Mouse (Mus musculus) CH12.LX (cell line): ENCODE data around the gene Haus3. TPM values are rescaled to one million over a fixed set of nuclear protein-coding genes. Genes with fewer than 3 reads are reported as not detected.

Source experiments
- DNase-seq: peaks from one replicate; pipeline ENCODE4 v3.0.0-alpha.2; 2013; ENCODE audit errors: extremely low read depth
- H3K27ac ChIP-seq: 2 replicates; pipeline ENCODE4 v1.5.1; 2012; ENCODE audit warnings: low read depth, mild to moderate bottlenecking, control low read depth, moderate library complexity; ENCODE audit not compliant: insufficient read depth
- H3K27me3 ChIP-seq: replicated peaks from 2 replicates; pipeline ENCODE3; 2012; ENCODE audit warnings: inconsistent platforms
- H3K36me3 ChIP-seq, 2 experiments: replicated peaks in 1 of 2; 2 replicates each; pipeline versions ENCODE3 to v1.6.1; 2012; ENCODE audit warnings: inconsistent platforms in 1 of 2, low read length in 1 of 2, mild to moderate bottlenecking in 1 of 2, mixed read lengths in 1 of 2, moderate library complexity in 1 of 2; ENCODE audit not compliant: control insufficient read depth in 1 of 2, insufficient read depth in 1 of 2
- H3K4me1 ChIP-seq, 2 experiments: 2 replicates each; pipeline ENCODE4 v1.6.1; 2012; ENCODE audit warnings: inconsistent platforms in 1 of 2, moderate library complexity in 1 of 2; ENCODE audit not compliant: insufficient read depth in 2 of 2, control insufficient read depth in 1 of 2
- H3K4me2 ChIP-seq: 2 replicates; pipeline ENCODE4 v1.6.1; 2012; ENCODE audit warnings: low read depth, mild to moderate bottlenecking, control low read depth; ENCODE audit not compliant: poor library complexity, insufficient read depth, severe bottlenecking
- H3K4me3 ChIP-seq, 3 experiments: fragments of 150-350 bp in 1 of 3; sonication (generic) in 1 of 3; replicated peaks in 1 of 3; 2 replicates each; pipeline versions ENCODE3 to v1.5.1; 2011 to 2012; ENCODE audit warnings: low read depth in 2 of 3, low read length in 2 of 3, mild to moderate bottlenecking in 2 of 3, moderate library complexity in 2 of 3, control low read depth in 1 of 3, improper control_type of control experiment in 1 of 3, inconsistent platforms in 1 of 3, mixed read lengths in 1 of 3; ENCODE audit not compliant: poor library complexity in 1 of 3
- H3K79me2 ChIP-seq: replicated peaks from 2 replicates; pipeline ENCODE4 v1.6.1; 2012; ENCODE audit warnings: mild to moderate bottlenecking, moderate library complexity; ENCODE audit not compliant: control insufficient read depth, poor library complexity, insufficient read depth, severe bottlenecking; ENCODE audit errors: extremely low read depth
- H3K9ac ChIP-seq: 2 replicates; pipeline ENCODE4 v1.6.1; 2012; ENCODE audit warnings: low read depth, mild to moderate bottlenecking, control low read depth, moderate library complexity; ENCODE audit not compliant: insufficient read depth
- H3K9me3 ChIP-seq: replicated peaks from 2 replicates; pipeline ENCODE3; 2012; ENCODE audit warnings: low read length, inconsistent platforms, mixed read lengths
- CHD1 ChIP-seq: IDR thresholded peaks from 2 replicates; pipeline ENCODE4 v1.6.1; 2012; ENCODE audit warnings: low read depth, low read length, improper control_type of control experiment, inconsistent platforms
- CHD2 ChIP-seq: IDR thresholded peaks from 2 replicates; pipeline ENCODE4 v1.6.1; 2011; ENCODE audit warnings: low read length, improper control_type of control experiment
- CTCF ChIP-seq, 2 experiments: IDR thresholded peaks in 1 of 2; conservative IDR thresholded peaks in 1 of 2; 2 replicates each; pipeline ENCODE4 v1.5.1; 2011 to 2012; ENCODE audit warnings: low read depth in 2 of 2, low read length in 2 of 2, improper control_type of control experiment in 1 of 2, inconsistent platforms in 1 of 2, mild to moderate bottlenecking in 1 of 2, moderate library complexity in 1 of 2
- EP300 ChIP-seq: IDR thresholded peaks from 2 replicates; pipeline ENCODE4 v1.6.1; 2011; ENCODE audit warnings: low read length, improper control_type of control experiment
- ETS1 ChIP-seq: conservative IDR thresholded peaks from 2 replicates; pipeline ENCODE4 v1.6.1; 2012; ENCODE audit warnings: low read depth, mild to moderate bottlenecking, inconsistent platforms, low read length, improper control_type of control experiment, moderate library complexity
- GABPA ChIP-seq: IDR thresholded peaks from 2 replicates; pipeline ENCODE4 v1.6.1; 2012; ENCODE audit warnings: low read depth, low read length, improper control_type of control experiment, inconsistent platforms; ENCODE audit not compliant: insufficient replicate concordance
- IRF4 ChIP-seq: IDR thresholded peaks from 2 replicates; pipeline ENCODE4 v1.6.1; 2014; ENCODE audit warnings: low read depth, mild to moderate bottlenecking, inconsistent platforms, low read length, improper control_type of control experiment
- MAFK ChIP-seq: IDR thresholded peaks from 2 replicates; pipeline ENCODE4 v1.6.1; 2011; ENCODE audit warnings: low read length, improper control_type of control experiment; ENCODE audit not compliant: insufficient replicate concordance
- MEF2A ChIP-seq: IDR thresholded peaks from 2 replicates; pipeline ENCODE4 v1.6.1; 2014; ENCODE audit warnings: low read depth, mild to moderate bottlenecking, inconsistent platforms, low read length, improper control_type of control experiment, borderline replicate concordance
- PAX5 ChIP-seq: IDR thresholded peaks from 2 replicates; pipeline ENCODE4 v1.6.1; 2012; ENCODE audit warnings: low read length, inconsistent platforms, mixed read lengths
- RCOR1 ChIP-seq: conservative IDR thresholded peaks from 2 replicates; pipeline ENCODE4 v1.6.1; 2012; ENCODE audit warnings: low read depth, mild to moderate bottlenecking, inconsistent platforms, low read length, improper control_type of control experiment
- SIN3A ChIP-seq: IDR thresholded peaks from 2 replicates; pipeline ENCODE4 v1.6.1; 2012; ENCODE audit warnings: low read length, improper control_type of control experiment, inconsistent platforms
- TCF12 ChIP-seq: IDR thresholded peaks from 2 replicates; pipeline ENCODE4 v1.6.1; 2014; ENCODE audit warnings: low read depth, mild to moderate bottlenecking, inconsistent platforms, low read length, improper control_type of control experiment
- USF1 ChIP-seq: IDR thresholded peaks from 2 replicates; pipeline ENCODE4 v1.6.1; 2014; ENCODE audit warnings: low read depth, mild to moderate bottlenecking, inconsistent platforms, low read length, improper control_type of control experiment
- USF2 ChIP-seq: conservative IDR thresholded peaks from 2 replicates; pipeline ENCODE4 v1.6.1; 2011; ENCODE audit warnings: low read depth, low read length, improper control_type of control experiment
- ZC3H11A ChIP-seq: IDR thresholded peaks from 2 replicates; pipeline ENCODE4 v1.6.1; 2012; ENCODE audit warnings: low read depth, mild to moderate bottlenecking, inconsistent platforms, low read length, improper control_type of control experiment
- ZKSCAN1 ChIP-seq: IDR thresholded peaks from 2 replicates; pipeline ENCODE4 v1.6.1; 2012; ENCODE audit warnings: low read depth, inconsistent platforms, low read length, improper control_type of control experiment, borderline replicate concordance
- ZNF384 ChIP-seq: IDR thresholded peaks from 2 replicates; pipeline ENCODE4 v1.6.1; 2012; ENCODE audit warnings: low read depth, low read length, improper control_type of control experiment, inconsistent platforms
- dilution Hi-C: fragments of 300-500 bp; cut with MboI; formaldehyde crosslinking; loops from 2 replicates; pipeline ENCODE4 v1.14.3; 2020; ENCODE audit warnings: low sequenced_read_pairs; ENCODE audit not compliant: extremely low pct_unique_long_range_greater_than_20kb, extremely low pct_ligation_motif_present
- in situ Hi-C: fragments of 300-500 bp; cut with MboI; formaldehyde crosslinking; loops from 3 replicates; pipeline ENCODE4 v1.14.3; 2019; ENCODE audit warnings: low sequenced_read_pairs, low pct_ligation_motif_present, low pct_unique_long_range_greater_than_20kb, mixed read lengths
- polyA plus RNA-seq: library from polyadenylated mRNA; unstranded; fragments of >175 nt; gene quantifications from 2 replicates; pipeline ENCODE4 v1.2.1, GENCODE M21; 2012; ENCODE audit warnings: low read depth; ENCODE audit not compliant: insufficient read length
- total RNA-seq, 2 experiments: library from RNA; depleted of rRNA; stranded (reverse); fragments of 300-350 nt in 1 of 2; fragments of >200 nt in 1 of 2; gene quantifications; 2 replicates each; pipeline ENCODE4 v1.2.3; 2012 to 2014

The Haus3 gene
- total and polyA plus RNA-seq, 3 experiments, result 16.0 to 66.0 (median 51.5) TPM

DNA sequence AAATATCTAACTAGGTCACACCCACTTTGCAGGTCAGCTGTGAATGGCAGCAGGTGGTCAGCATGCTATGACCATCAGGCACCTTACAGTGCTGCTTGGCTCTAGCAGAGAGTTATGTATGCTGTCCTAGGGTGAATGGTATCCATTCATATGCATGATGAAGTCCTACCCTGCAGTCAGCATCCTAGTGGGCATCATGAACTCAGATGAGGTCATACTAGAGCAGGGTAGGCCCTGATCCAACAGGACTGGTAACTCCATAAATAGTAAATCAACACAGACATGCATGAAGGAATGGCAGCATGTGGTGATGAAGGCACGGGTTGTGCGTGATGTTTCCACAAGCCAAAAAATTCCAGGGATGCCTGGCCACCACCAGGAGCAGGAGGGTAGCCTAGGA, 36.5 kb upstream of the Haus3 start:
- Histone ChIP-seq H3K4me1 (peaks cover 0 to 14% of the 10 kb centered on the region in 2 experiments; a peak in 2 of 4 replicates), H3K9me3 (no peaks in the 10 kb centered on the region), H3K79me2 (no peaks in the 10 kb centered on the region), H3K36me3 (no peaks in the 10 kb centered on the region), H3K9ac (no peak overlapping the region), H3K27ac (no peak overlapping the region), H3K4me3 (no peak overlapping the region), H3K27me3 (no peaks in the 10 kb centered on the region), H3K4me2 (no peak overlapping the region)
- dilution Hi-C loops, result no loop called here
- in situ Hi-C loops, result loop anchor here (5.0 kb wide), 1 partner anchor 42 kb away; no protein-coding TSS in a partner anchor
- TF ChIP-seq ETS1 (no peak), SIN3A (no peak), CHD2 (no peak), MAFK (no peak), CTCF (conservative IDR thresholded peaks at IDR 0.05 in 1 of 2, IDR thresholded peaks at IDR 0.05 in 1 of 2; ENCODE audit: low read depth in 2 of 2, low read length in 2 of 2) (no peak), CHD1 (no peak), TCF12 (no peak), GABPA (no peak), USF1 (no peak), MEF2A (no peak), ZNF384 (no peak), IRF4 (no peak), PAX5 (no peak), RCOR1 (no peak), EP300 (no peak)
- DNase-seq, result no peak

DNA sequence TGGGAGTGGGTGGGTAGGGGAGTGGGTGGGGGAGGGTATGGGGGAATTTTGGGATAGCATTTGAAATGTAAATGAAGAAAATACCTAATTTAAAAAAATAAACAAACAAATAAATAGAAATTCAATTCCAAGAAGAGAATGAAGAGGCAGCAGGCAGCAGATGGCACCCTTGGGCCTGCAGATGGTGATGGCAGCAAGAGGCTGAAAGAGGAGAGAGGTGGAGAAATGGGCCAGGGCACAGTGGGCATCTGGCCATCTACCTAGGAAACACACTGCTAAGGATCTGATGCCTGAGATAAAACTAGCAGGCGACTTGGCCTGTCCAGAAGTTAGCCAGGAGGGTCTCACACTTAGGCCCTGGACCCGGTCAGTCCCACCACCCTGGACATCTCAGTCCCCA, 35.6 kb upstream of the Haus3 start:
- Histone ChIP-seq H3K4me1 (peaks cover 0 to 22% of the 10 kb centered on the region in 2 experiments; a peak in 2 of 4 replicates), H3K4me3 (no peak overlapping the region), H3K9ac (no peak overlapping the region), H3K4me2 (no peak overlapping the region), H3K27me3 (no peaks in the 10 kb centered on the region), H3K79me2 (no peaks in the 10 kb centered on the region), H3K36me3 (no peaks in the 10 kb centered on the region), H3K27ac (no peak overlapping the region), H3K9me3 (no peaks in the 10 kb centered on the region)
- TF ChIP-seq ZC3H11A, result no peak
- TF ChIP-seq SIN3A, result no peak
- TF ChIP-seq USF2, result no peak
- no peak for TF ChIP-seq CHD1
- no peak for TF ChIP-seq USF1
- TF ChIP-seq ETS1, result no peak
- TF ChIP-seq ZNF384, result no peak
- TF ChIP-seq ZKSCAN1, result no peak
- dilution Hi-C loops, result no loop called here
- no peak for DNase-seq
- in situ Hi-C loops, result loop anchor here (5.0 kb wide), 1 partner anchor 42 kb away; no protein-coding TSS in a partner anchor
